Mouse (Mus musculus) retina, embryonic 14.5 days (tissue): Measurements from ENCODE around the gene Ppp2r3c.
"Not testable (repeated sequence)": the region's sequence is repeated elsewhere in the genome, so short reads cannot be mapped to it uniquely, and the experiment has no call there.

Experiments used
- DNase-seq: peaks from one replicate; pipeline ENCODE4 v3.0.0-alpha.2; 2015; ENCODE audit warnings: low spot score

Gene Ppp2r3c

GRCm38 (mm10) chr12:55302485-55303441, at the start of gene Ppp2r3c:
Gene Ppp2r3c, minus strand, starts transcription at chr12:55302998.
- DNase-seq: peak; percentile 93

GRCm38 (mm10) chr12:55344583-55344982, 41.8 kb upstream of the Ppp2r3c start:
- no peak for DNase-seq

GRCm38 (mm10) chr12:55343998-55344397, 41.2 kb upstream of the Ppp2r3c start:
- no peak for DNase-seq

GRCm38 (mm10) chr12:55343045-55343444, 40.2 kb upstream of the Ppp2r3c start:
- not testable (repeated sequence) for DNase-seq

- DNase-seq: not testable (repeated sequence)
These were observed 35.7 kb upstream of the Ppp2r3c start for GRCm38 (mm10) chr12:55338490-55338889.

- DNase-seq: no peak
These were observed 30.9 kb upstream of the Ppp2r3c start for GRCm38 (mm10) chr12:55333662-55334061.

GRCm38 (mm10) chr12:55329351-55329750, 26.6 kb upstream of the Ppp2r3c start:
- no peak for DNase-seq

- DNase-seq: no peak
These were observed 26.0 kb upstream of the Ppp2r3c start for GRCm38 (mm10) chr12:55328784-55329183.

- no peak for DNase-seq
These were observed 22.9 kb upstream of the Ppp2r3c start for GRCm38 (mm10) chr12:55325702-55326101.

- no peak for DNase-seq
These were observed 19.0 kb upstream of the Ppp2r3c start for GRCm38 (mm10) chr12:55321642-55322291.

- peak; percentile 88 for DNase-seq
These were observed 12.4 kb upstream of the Ppp2r3c start for GRCm38 (mm10) chr12:55315192-55315591.

- DNase-seq: no peak
These were observed 11.1 kb upstream of the Ppp2r3c start for GRCm38 (mm10) chr12:55313901-55314300.

- no peak for DNase-seq
These were observed 9.0 kb upstream of the Ppp2r3c start for GRCm38 (mm10) chr12:55311841-55312240.

GRCm38 (mm10) chr12:55309501-55309900, 6.7 kb upstream of the Ppp2r3c start:
- DNase-seq: no peak

- DNase-seq: no peak
These were observed 5.9 kb upstream of the Ppp2r3c start for GRCm38 (mm10) chr12:55308731-55309130.

- no peak for DNase-seq
These were observed 4.8 kb upstream of the Ppp2r3c start for GRCm38 (mm10) chr12:55307566-55307965.

- DNase-seq: no peak
These were observed 3.6 kb upstream of the Ppp2r3c start for GRCm38 (mm10) chr12:55306371-55306770.

GRCm38 (mm10) chr12:55301472-55302300, 1.1 kb downstream of the Ppp2r3c start:
- DNase-seq: no peak

GRCm38 (mm10) chr12:55300820-55301351, 1.9 kb downstream of the Ppp2r3c start:
- no peak for DNase-seq

GRCm38 (mm10) chr12:55299336-55299735, 3.5 kb downstream of the Ppp2r3c start, which contains the start of gene 1110008L16Rik:
Gene 1110008L16Rik, plus strand, starts transcription at chr12:55299577.
- no peak for DNase-seq

- no peak for DNase-seq
These were observed 4.7 kb downstream of the Ppp2r3c start for GRCm38 (mm10) chr12:55298112-55298511.

- not testable (repeated sequence) for DNase-seq
These were observed 25.2 kb downstream of the Ppp2r3c start for GRCm38 (mm10) chr12:55277583-55277982.
